Mouse (Mus musculus): ENCODE data around the gene Bptf.

- TF ChIP-seq CTCF (IDR thresholded peaks at IDR 0.05; ENCODE audit: insufficient read depth, low read depth, low read length) = no peak
- TF ChIP-seq POLR2A (IDR thresholded peaks at IDR 0.05; ENCODE audit: insufficient read depth, low read depth, low read length) = no peak
These were observed 17.9 kb downstream of the Bptf start for GRCm38 (mm10) chr11:107113881-107114557.

Measured in olfactory bulb, adult 2 months (tissue).